Mouse (Mus musculus) heart, adult 11 months (tissue): ENCODE data around the gene Timeless.

Source experiments
- DNase-seq: peaks from one replicate; pipeline ENCODE4 v3.0.0; 2022

Timeless gene

DNA sequence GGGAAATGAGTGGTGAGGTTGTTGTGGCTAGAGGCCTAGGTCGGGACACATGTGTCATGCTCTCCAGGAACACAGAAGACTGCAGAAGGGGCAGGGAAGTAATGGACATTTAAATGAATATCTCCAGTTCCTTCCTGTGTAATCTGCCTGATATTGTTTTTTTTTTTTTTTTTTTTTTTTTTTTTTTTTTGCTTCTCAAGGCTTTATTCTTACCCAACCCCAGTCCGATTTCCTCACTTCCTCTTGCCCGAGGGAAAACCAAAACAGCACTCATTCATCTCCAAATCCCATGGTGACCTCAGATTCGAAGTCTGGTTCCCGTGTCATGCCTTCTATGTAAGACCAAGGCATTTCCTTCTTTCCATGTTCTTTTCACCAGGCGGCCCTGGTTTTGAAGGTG is 66.4 kb downstream of the Timeless start:
- DNase-seq, result no peak

GRCm38 (mm10) chr10:128298702-128299171 is 66.9 kb downstream of the Timeless start, which contains the start of gene Il23a:
Gene Il23a, minus strand, starts transcription at chr10:128298752.
- no peak for DNase-seq

GRCm38 (mm10) chr10:128302357-128302756 is 70.5 kb downstream of the Timeless start:
- DNase-seq, result no peak
